In genomic region chr10:41939090-41939489, GRCm38 (mm10) we compare ENCODE assay signal across 18 mouse cellular contexts.
DNase-seq lines count a peak whose midpoint lies in the region.
"Had no signal": no experiment of that assay in that cellular context is flagged by ENCODE, and none has a peak within 500 bp of the region (broad histone marks: within the 10 kb centered on the region; RNA-seq: fewer than 3 reads in every experiment).

No protein-coding gene starts in this region.

- no peak overlapping the region for H3K27ac ChIP-seq in embryonic facial prominence, embryonic 10.5 days (replicated peaks)
- H3K27ac ChIP-seq: embryonic facial prominence, embryonic 13.5 days; forebrain, embryonic 12.5 days; heart, embryonic 13.5 days had no signal

- H3K4me1 ChIP-seq in embryonic facial prominence, embryonic 10.5 days = peaks cover 30% of the 10 kb centered on the region

- no peaks in the 10 kb centered on the region for H3K36me3 ChIP-seq in embryonic facial prominence, embryonic 10.5 days (replicated peaks)
- H3K36me3 ChIP-seq: embryonic facial prominence, embryonic 13.5 days; forebrain, embryonic 12.5 days; heart, embryonic 13.5 days had no signal

- H3K27me3 ChIP-seq in embryonic facial prominence, embryonic 10.5 days (replicated peaks; ENCODE audit: low read depth, poor library complexity, severe bottlenecking) = no peaks in the 10 kb centered on the region
- H3K27me3 ChIP-seq: CH12.LX; embryonic facial prominence, embryonic 13.5 days; heart, embryonic 13.5 days had no signal

- H3K9me3 ChIP-seq in embryonic facial prominence, embryonic 10.5 days = no peaks in the 10 kb centered on the region
- H3K9me3 ChIP-seq: forebrain, embryonic 12.5 days had no signal

- WGBS in embryonic facial prominence, embryonic 10.5 days = 65% methylated on average over 4 of the region's 4 CpGs

- peak; percentile 21 to 29 for DNase-seq in frontal cortex, postnatal 36 days (ENCODE audit: low spot score in 2 of 2)
- DNase-seq in frontal cortex, postnatal 10 days (ENCODE audit: low spot score in 2 of 2) = no peak
- DNase-seq in left cerebral cortex, postnatal 36 days (ENCODE audit: low spot score in 2 of 2) = peak; percentile 22 to 46
- no peak for DNase-seq in left cerebral cortex, postnatal 10 days (ENCODE audit: extremely low spot score in 1 of 2, low spot score in 2 of 2)
- peak; percentile 42 for DNase-seq in R1 (ENCODE audit: low read depth, low spot score)
- peak; percentile 22 for DNase-seq in embryonic facial prominence, embryonic 10.5 days (ENCODE audit: low spot score)
- DNase-seq in gastrocnemius, postnatal 25 days = no peak
- no peak for DNase-seq in layer of hippocampus, adult 8-10 months (ENCODE audit: low spot score in 2 of 2)
- DNase-seq: adrenal gland, postnatal 14 days; cerebellum, adult 18-20 months; cerebellum, adult 9-11 months; cerebellum, postnatal 36 days; gastrocnemius, postnatal 14 days; heart, postnatal 36 days had no signal

- no peak overlapping the region for H3K4me3 ChIP-seq in embryonic facial prominence, embryonic 10.5 days
- H3K4me3 ChIP-seq: embryonic facial prominence, embryonic 13.5 days; forebrain, embryonic 12.5 days; heart, embryonic 13.5 days had no signal

- intact Hi-C loops in left cerebral cortex, postnatal 36 days (cut with DNase I) = loop anchor here (5.0 kb wide), 1 partner anchor 117 kb away; no protein-coding TSS in a partner anchor
- intact Hi-C loops in left cerebral cortex, postnatal 10 days (cut with DNase I) = no loop called here

Comparison
In these comparisons a context has a peak if more than half of its experiments do, and no peak if none do; other contexts are left out.
1. DNase-seq: peak in frontal cortex, postnatal 36 days (2 of 2), left cerebral cortex, postnatal 36 days (2 of 2), R1 (single experiment) and embryonic facial prominence, embryonic 10.5 days (single experiment); none in frontal cortex, postnatal 10 days (0 of 2), left cerebral cortex, postnatal 10 days (0 of 2), gastrocnemius, postnatal 25 days (single experiment) and layer of hippocampus, adult 8-10 months (0 of 2).